Mouse (Mus musculus) spleen, postnatal 10 days (tissue): ENCODE measurements at regions not wholly inside any gene's neighbourhood (a gene's known extent, or its start where the extent isn't known, plus 50 kb on each side); places are given as distances from the start of the nearest gene placed in this dataset.

Experiments
- DNase-seq, 2 experiments: peaks; one replicate each; pipeline ENCODE4 v3.0.0; 2021 to 2022; ENCODE audit warnings: low spot score in 2 of 2

- no peak for DNase-seq
Observed at GRCm38 (mm10) chr2:61354104-61354503, 224.3 kb upstream of the Tank start.

GRCm38 (mm10) chr2:61347451-61347850 is 230.9 kb upstream of the Tank start:
- DNase-seq = no peak

- no peak for DNase-seq
Observed at GRCm38 (mm10) chr2:61346012-61346760, 232.2 kb upstream of the Tank start.

- no peak for DNase-seq
Observed at GRCm38 (mm10) chr2:61345311-61345710, 233.1 kb upstream of the Tank start.

- DNase-seq = no peak
Observed at GRCm38 (mm10) chr2:61344556-61345131, 233.7 kb upstream of the Tank start.

GRCm38 (mm10) chr2:61341254-61341653 is 237.1 kb upstream of the Tank start:
- no peak for DNase-seq

GRCm38 (mm10) chr2:61319226-61319625 is 259.2 kb upstream of the Tank start:
- DNase-seq = no peak

GRCm38 (mm10) chr2:61310405-61310804 is 268.0 kb upstream of the Tank start:
- DNase-seq = no peak

- DNase-seq = no peak
Observed at GRCm38 (mm10) chr2:61309219-61309618, 269.2 kb upstream of the Tank start.

GRCm38 (mm10) chr2:61297135-61297534 is 281.2 kb upstream of the Tank start:
- DNase-seq = no peak

GRCm38 (mm10) chr2:61296606-61297005 is 281.8 kb upstream of the Tank start:
- no peak for DNase-seq

- DNase-seq = no peak
Observed at GRCm38 (mm10) chr2:61295261-61295964, 283.0 kb upstream of the Tank start.

GRCm38 (mm10) chr2:61288246-61288645 is 290.1 kb upstream of the Tank start:
- DNase-seq = no peak

- no peak for DNase-seq
Observed at GRCm38 (mm10) chr2:61284706-61285105, 293.7 kb upstream of the Tank start.

- DNase-seq = no peak
Observed at GRCm38 (mm10) chr2:61283829-61284601, 294.4 kb upstream of the Tank start.

- no peak for DNase-seq
Observed at GRCm38 (mm10) chr2:61272721-61273120, 305.7 kb upstream of the Tank start.

- DNase-seq = no peak
Observed at GRCm38 (mm10) chr2:61267706-61268105, 304.7 kb upstream of the Rbms1 start.

GRCm38 (mm10) chr2:61250068-61250800 is 287.2 kb upstream of the Rbms1 start:
- no peak for DNase-seq

GRCm38 (mm10) chr2:61247956-61248355 is 285.0 kb upstream of the Rbms1 start:
- DNase-seq = no peak

- no peak for DNase-seq
Observed at GRCm38 (mm10) chr2:61247336-61247735, 284.3 kb upstream of the Rbms1 start.

GRCm38 (mm10) chr2:61246691-61247258 is 283.8 kb upstream of the Rbms1 start:
- no peak for DNase-seq
